In the genomic region with DNA sequence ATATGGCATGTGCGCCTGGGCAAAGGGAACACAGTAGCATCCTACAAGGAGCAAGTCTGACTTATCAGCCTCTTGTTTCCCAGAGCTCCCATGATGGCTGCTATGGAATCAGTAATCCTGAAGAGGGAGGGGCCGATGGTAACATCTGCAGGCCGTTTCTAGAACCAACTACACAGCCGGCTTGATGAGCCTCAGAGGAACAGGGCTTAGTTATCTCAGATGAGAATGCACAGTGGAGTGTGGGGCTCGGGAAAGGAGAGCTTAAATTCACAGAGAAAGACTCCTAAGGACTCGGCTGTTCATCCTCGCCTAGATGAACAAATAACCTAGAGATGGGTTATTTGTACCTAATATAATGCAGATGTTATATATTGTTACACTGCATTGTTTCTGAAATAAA, we compare ENCODE assay signal across 18 mouse cellular contexts.
A peak's percentile ranks its signal among the peaks of the same experiment; 100 is the strongest.
DNase-seq lines count a peak whose midpoint lies in the region; ATAC-seq and TF ChIP-seq lines count a peak whose summit lies in the region.
"Had no signal": no experiment of that assay in that cellular context is flagged by ENCODE, and none has a peak within 500 bp of the region (broad histone marks: within the 10 kb centered on the region; RNA-seq: fewer than 3 reads in every experiment).

No protein-coding gene starts in this region.

- H3K9ac ChIP-seq in embryonic facial prominence, embryonic 14.5 days (ENCODE audit: low read depth, low read length), result no peak overlapping the region
- no peak overlapping the region for H3K9ac ChIP-seq in neural tube, embryonic 13.5 days
- H3K9ac ChIP-seq: forebrain, embryonic 15.5 days had no signal

- ATAC-seq in embryonic facial prominence, embryonic 14.5 days (ENCODE audit: low read depth), result no peak
- peak; percentile 52; the same call in 1 of the 2 replicates for ATAC-seq in neural tube, embryonic 13.5 days (ENCODE audit: low read depth)
- ATAC-seq: CD4-positive, CD25-positive, alpha-beta regulatory T cell, adult 4 months; forebrain, embryonic 15.5 days had no signal

- H3K36me3 ChIP-seq in embryonic facial prominence, embryonic 14.5 days (ENCODE audit: control insufficient read depth, insufficient read depth, low read length), result no peaks in the 10 kb centered on the region
- no peaks in the 10 kb centered on the region for H3K36me3 ChIP-seq in embryonic facial prominence, embryonic 10.5 days (replicated peaks)
- H3K36me3 ChIP-seq in neural tube, embryonic 13.5 days, result no peaks in the 10 kb centered on the region
- no peaks in the 10 kb centered on the region for H3K36me3 ChIP-seq in heart, embryonic 10.5 days
- H3K36me3 ChIP-seq: forebrain, embryonic 15.5 days; G1E had no signal

- 61% methylated on average over 7 of the region's 7 CpGs for WGBS in embryonic facial prominence, embryonic 14.5 days
- 85% methylated on average over 7 of the region's 7 CpGs for WGBS in embryonic facial prominence, embryonic 10.5 days
- whole genome bisulfite sequencing in neural tube, embryonic 13.5 days, result 69% methylated on average over 7 of the region's 7 CpGs
- WGBS in heart, embryonic 10.5 days, result 70% methylated on average over 7 of the region's 7 CpGs

- no peaks in the 10 kb centered on the region for H3K4me1 ChIP-seq in embryonic facial prominence, embryonic 14.5 days (ENCODE audit: control insufficient read depth, insufficient read depth, low read length)
- H3K4me1 ChIP-seq in embryonic facial prominence, embryonic 10.5 days, result no peaks in the 10 kb centered on the region
- peaks cover 10% of the 10 kb centered on the region for H3K4me1 ChIP-seq in neural tube, embryonic 13.5 days (replicated peaks)
- peaks cover 8% of the 10 kb centered on the region; the same call in 1 of the 2 replicates for H3K4me1 ChIP-seq in heart, embryonic 10.5 days

- no peaks in the 10 kb centered on the region for H3K9me3 ChIP-seq in embryonic facial prominence, embryonic 14.5 days (ENCODE audit: control insufficient read depth, low read length)
- no peaks in the 10 kb centered on the region for H3K9me3 ChIP-seq in embryonic facial prominence, embryonic 10.5 days
- no peaks in the 10 kb centered on the region; the same call in 1 of the 2 replicates for H3K9me3 ChIP-seq in neural tube, embryonic 13.5 days
- H3K9me3 ChIP-seq in heart, embryonic 10.5 days, result no peaks in the 10 kb centered on the region
- H3K9me3 ChIP-seq: forebrain, embryonic 15.5 days; G1E had no signal

- H3K4me2 ChIP-seq in embryonic facial prominence, embryonic 14.5 days (ENCODE audit: low read depth, low read length), result no peak overlapping the region
- no peak overlapping the region for H3K4me2 ChIP-seq in neural tube, embryonic 13.5 days
- H3K4me2 ChIP-seq: forebrain, embryonic 15.5 days had no signal

- no peak for TF ChIP-seq CTCF in layer of hippocampus, adult 2 months (conservative IDR thresholded peaks at IDR 0.05)

- DNase-seq in embryonic facial prominence, embryonic 14.5 days (ENCODE audit: low spot score), result peak; percentile 17
- no peak for DNase-seq in embryonic facial prominence, embryonic 10.5 days (ENCODE audit: low spot score)
- no peak for DNase-seq in layer of hippocampus, adult 2 months (ENCODE audit: low spot score in 2 of 2)
- DNase-seq in layer of hippocampus, adult 9-10 months (ENCODE audit: low spot score), result no peak
- DNase-seq in neural tube, embryonic 10.5 days (ENCODE audit: extremely low spot score, low spot score), result no peak
- no peak for DNase-seq in heart, embryonic 10.5 days (ENCODE audit: low spot score)
- DNase-seq: adrenal gland, adult 8-10 months; adrenal gland, postnatal 36 days; B cell, adult 2 months; cerebellum, adult 2 months; cerebellum, postnatal 10 days; gastrocnemius, postnatal 36 days; heart, adult 11 months; heart, postnatal 10 days had no signal

- no peak overlapping the region for H3K4me3 ChIP-seq in embryonic facial prominence, embryonic 14.5 days (ENCODE audit: low read depth, low read length)
- H3K4me3 ChIP-seq in embryonic facial prominence, embryonic 10.5 days, result no peak overlapping the region
- no peak overlapping the region for H3K4me3 ChIP-seq in layer of hippocampus, adult 2 months
- H3K4me3 ChIP-seq in neural tube, embryonic 13.5 days, result no peak overlapping the region
- H3K4me3 ChIP-seq in heart, embryonic 10.5 days, result no peak overlapping the region
- H3K4me3 ChIP-seq: forebrain, embryonic 15.5 days had no signal

- no peak overlapping the region for H3K27ac ChIP-seq in embryonic facial prominence, embryonic 14.5 days (replicated peaks; ENCODE audit: low read depth, low read length)
- H3K27ac ChIP-seq in embryonic facial prominence, embryonic 10.5 days (replicated peaks), result no peak overlapping the region
- H3K27ac ChIP-seq in layer of hippocampus, adult 2 months, result peak overlapping the region; percentile 19; the same call in 1 of the 2 replicates
- peak overlapping the region; percentile 49 for H3K27ac ChIP-seq in neural tube, embryonic 13.5 days (replicated peaks)
- H3K27ac ChIP-seq in heart, embryonic 10.5 days, result no peak overlapping the region
- H3K27ac ChIP-seq: forebrain, embryonic 15.5 days had no signal

- H3K27me3 ChIP-seq in embryonic facial prominence, embryonic 14.5 days (replicated peaks; ENCODE audit: control insufficient read depth, insufficient read depth, low read length), result no peaks in the 10 kb centered on the region
- no peaks in the 10 kb centered on the region for H3K27me3 ChIP-seq in embryonic facial prominence, embryonic 10.5 days (replicated peaks; ENCODE audit: low read depth, poor library complexity, severe bottlenecking)
- H3K27me3 ChIP-seq in neural tube, embryonic 13.5 days, result no peaks in the 10 kb centered on the region
- no peaks in the 10 kb centered on the region for H3K27me3 ChIP-seq in heart, embryonic 10.5 days (ENCODE audit: insufficient read depth, poor library complexity, severe bottlenecking)
- H3K27me3 ChIP-seq: forebrain, embryonic 15.5 days had no signal

Comparison
In these comparisons a context has a peak if more than half of its experiments do, and no peak if none do; other contexts are left out.
1. H3K27ac ChIP-seq: peak in layer of hippocampus, adult 2 months (single experiment) and neural tube, embryonic 13.5 days (single experiment); none in embryonic facial prominence, embryonic 14.5 days (single experiment), embryonic facial prominence, embryonic 10.5 days (single experiment) and heart, embryonic 10.5 days (single experiment).